Mouse (Mus musculus): ENCODE data around the gene Popdc2.

DNA sequence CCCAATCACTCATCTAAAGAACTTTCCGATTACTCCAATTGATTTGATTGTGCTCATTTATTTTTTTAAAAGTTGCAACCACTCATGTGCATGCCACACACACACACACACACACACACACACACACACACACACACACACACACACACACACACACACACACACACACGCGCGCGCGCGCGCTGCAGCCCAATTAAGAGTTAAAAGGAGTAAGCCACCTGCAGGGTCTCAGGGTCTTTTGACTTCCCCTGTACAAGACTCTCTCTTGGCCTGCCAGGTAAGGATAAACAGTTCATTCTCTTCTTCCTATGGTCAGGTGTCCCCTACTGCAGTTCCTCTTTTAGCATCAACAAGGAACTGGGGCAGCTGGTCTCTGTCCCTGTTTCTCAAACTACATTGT is 46.4 kb downstream of the Popdc2 start:
- TF ChIP-seq MXI1 (IDR thresholded peaks at IDR 0.05; ENCODE audit: low read depth, low read length) (no peak), TBP (IDR thresholded peaks at IDR 0.05; ENCODE audit: low read depth, low read length) (no peak), EP300 (IDR thresholded peaks at IDR 0.05; ENCODE audit: low read depth in 1 of 2, low read length in 2 of 2) (no peak), POLR2A (IDR thresholded peaks at IDR 0.05; ENCODE audit: control insufficient read depth in 1 of 2, insufficient read depth in 1 of 2, low read depth in 1 of 2, low read length in 2 of 2, poor library complexity in 1 of 2) (no peak), USF1 (IDR thresholded peaks at IDR 0.05; ENCODE audit: low read depth, low read length) (no peak), BHLHE40 (IDR thresholded peaks at IDR 0.05; ENCODE audit: borderline replicate concordance, low read depth, low read length) (no peak), CTCF (IDR thresholded peaks at IDR 0.05 in 2 of 3, conservative IDR thresholded peaks at IDR 0.05 in 1 of 3; ENCODE audit: control insufficient read depth in 1 of 3, insufficient read depth in 1 of 3, low read depth in 2 of 3, low read length in 3 of 3, poor library complexity in 1 of 3, severe bottlenecking in 1 of 3) (no peak), MEF2A (IDR thresholded peaks at IDR 0.05; ENCODE audit: extremely low read depth, insufficient replicate concordance, low read depth, low read length, poor library complexity, severe bottlenecking) (no peak), NRF1 (IDR thresholded peaks at IDR 0.05; ENCODE audit: insufficient read depth, low read depth, low read length, poor library complexity, severe bottlenecking) (no peak), ZC3H11A (IDR thresholded peaks at IDR 0.05; ENCODE audit: low read depth, low read length) (no peak), SIN3A (IDR thresholded peaks at IDR 0.05; ENCODE audit: low read length) (no peak)
